Mouse (Mus musculus) heart, embryonic 10.5 days (tissue): Measurements from ENCODE around the gene Ulk4. TPM values are rescaled to one million over a fixed set of nuclear protein-coding genes. Genes with fewer than 3 reads are reported as not detected.

Experiments
- DNase-seq: peaks from one replicate; pipeline ENCODE4 v3.0.0-alpha.2; 2017; ENCODE audit warnings: low spot score
- H3K27ac ChIP-seq: fragments of 300-500 bp; sonication (generic); 2 replicates; pipeline ENCODE4 v1.5.1; 2016; ENCODE audit warnings: mild to moderate bottlenecking
- H3K27me3 ChIP-seq: fragments of 300-500 bp; sonication (generic); 2 replicates; pipeline ENCODE4 v1.6.1; 2016; ENCODE audit warnings: mild to moderate bottlenecking; ENCODE audit not compliant: poor library complexity, insufficient read depth, severe bottlenecking
- H3K36me3 ChIP-seq: fragments of 300-500 bp; sonication (generic); 2 replicates; pipeline ENCODE4 v1.6.1; 2016; ENCODE audit warnings: mild to moderate bottlenecking, moderate library complexity
- H3K4me1 ChIP-seq: fragments of 300-500 bp; sonication (generic); 2 replicates; pipeline ENCODE4 v1.6.1; 2016; ENCODE audit warnings: mild to moderate bottlenecking
- H3K4me3 ChIP-seq: fragments of 300-500 bp; sonication (generic); 2 replicates; pipeline ENCODE4 v1.5.1; 2016; ENCODE audit warnings: mild to moderate bottlenecking, moderate library complexity
- H3K9me3 ChIP-seq: fragments of 300-500 bp; sonication (generic); 2 replicates; pipeline ENCODE4 v1.6.1; 2016; ENCODE audit warnings: mild to moderate bottlenecking, moderate library complexity
- WGBS: fragments of 180-500 bp; shearing (Covaris S2); methylation state at CpG from one replicate; pipeline ENCODE4 v1.1.7; 2016; 5-methylcytosine and 5-hydroxymethylcytosine counted together
- polyA plus RNA-seq: library from polyadenylated mRNA; unstranded; fragments of >200 nt; fragmentation: Nextera tagmentation; extraction: Ambion mirVana; gene quantifications from 2 replicates; pipeline ENCODE4 v1.2.1, GENCODE M21; 2016

The Ulk4 gene
- polyA plus RNA-seq, 1 experiment from 2014 or later = 98.5 TPM

DNA sequence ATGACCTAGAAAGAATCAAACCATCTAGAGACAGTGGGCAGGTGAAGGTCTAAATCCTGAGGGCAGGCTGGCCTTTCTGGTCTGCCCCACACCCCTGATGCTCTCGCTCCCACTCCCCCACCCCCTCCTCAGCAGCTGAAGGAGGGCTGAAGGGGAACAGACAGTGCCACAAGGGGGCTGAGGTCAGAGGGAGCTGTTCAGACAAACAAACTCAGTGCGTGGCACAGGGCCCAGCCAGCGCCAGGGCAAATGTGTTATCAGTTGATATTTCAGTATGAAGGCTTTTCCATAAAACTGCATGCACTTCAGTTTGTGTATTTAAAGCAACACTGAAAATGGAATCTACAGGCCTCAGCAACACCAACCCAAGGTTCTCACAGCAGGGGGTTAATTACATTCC lies 128.4 kb downstream of the Ulk4 start:
- Histone ChIP-seq H3K9me3 (no peaks in the 10 kb centered on the region), H3K4me1 (peaks cover 18% of the 10 kb centered on the region), H3K4me3 (no peak overlapping the region), H3K27ac (no peak overlapping the region), H3K27me3 (no peaks in the 10 kb centered on the region), H3K36me3 (peaks cover 3% of the 10 kb centered on the region; the same call in 1 of the 2 replicates)
- no peak for DNase-seq
- 17% methylated on average over 3 of the region's 3 CpGs for WGBS

DNA sequence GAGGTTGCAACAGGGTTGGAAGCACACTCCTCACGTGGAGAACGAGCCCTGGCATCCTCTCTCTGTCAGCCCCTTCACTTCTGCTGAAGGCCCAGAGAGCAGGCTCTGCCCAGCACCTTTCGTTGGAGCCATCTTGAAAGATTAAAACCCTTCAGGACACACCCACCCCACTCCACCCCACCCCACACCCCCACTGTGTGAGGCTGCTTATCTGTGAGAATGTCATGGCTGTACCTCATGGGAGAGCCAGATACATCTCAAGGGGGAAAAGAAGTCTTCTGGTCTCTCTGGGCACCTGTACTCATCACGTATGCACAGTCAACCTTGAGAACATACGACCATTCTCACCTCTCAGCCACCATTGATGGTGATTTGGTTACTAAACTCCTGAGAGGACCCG lies 133.8 kb downstream of the Ulk4 start:
- H3K27ac ChIP-seq = no peak overlapping the region
- H3K36me3 ChIP-seq = peaks cover 3% of the 10 kb centered on the region; the same call in 1 of the 2 replicates
- DNase-seq = no peak
- no peak overlapping the region for H3K4me3 ChIP-seq
- no peaks in the 10 kb centered on the region for H3K9me3 ChIP-seq
- WGBS = 74% methylated on average over 6 of the region's 6 CpGs
- H3K27me3 ChIP-seq = no peaks in the 10 kb centered on the region
- peaks cover 2% of the 10 kb centered on the region; the same call in 1 of the 2 replicates for H3K4me1 ChIP-seq

DNA sequence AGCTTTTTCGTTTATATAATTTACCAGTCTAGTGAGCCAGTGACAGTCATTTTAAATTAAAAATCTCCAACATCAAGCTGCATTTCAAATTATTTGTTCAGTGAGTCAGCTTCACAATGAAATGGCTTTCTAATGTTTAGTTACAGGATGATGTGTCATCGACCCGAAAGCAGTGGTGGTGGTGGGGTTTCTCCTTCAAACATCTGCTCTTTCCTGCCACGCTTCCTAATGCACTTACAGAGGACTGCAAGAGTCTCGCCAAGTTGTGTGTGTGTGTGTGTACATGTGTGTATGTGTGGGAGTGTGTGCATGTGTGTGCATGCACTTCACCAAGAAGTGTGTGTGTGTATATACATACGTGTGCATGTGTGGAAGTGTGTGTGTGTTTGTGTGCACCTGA lies 144.4 kb downstream of the Ulk4 start:
- Histone ChIP-seq H3K9me3 (no peaks in the 10 kb centered on the region), H3K36me3 (no peaks in the 10 kb centered on the region), H3K4me1 (peaks cover 3% of the 10 kb centered on the region; the same call in 1 of the 2 replicates), H3K4me3 (no peak overlapping the region), H3K27me3 (no peaks in the 10 kb centered on the region), H3K27ac (no peak overlapping the region)
- no peak for DNase-seq
- WGBS = 76% methylated on average over 6 of the region's 6 CpGs

DNA sequence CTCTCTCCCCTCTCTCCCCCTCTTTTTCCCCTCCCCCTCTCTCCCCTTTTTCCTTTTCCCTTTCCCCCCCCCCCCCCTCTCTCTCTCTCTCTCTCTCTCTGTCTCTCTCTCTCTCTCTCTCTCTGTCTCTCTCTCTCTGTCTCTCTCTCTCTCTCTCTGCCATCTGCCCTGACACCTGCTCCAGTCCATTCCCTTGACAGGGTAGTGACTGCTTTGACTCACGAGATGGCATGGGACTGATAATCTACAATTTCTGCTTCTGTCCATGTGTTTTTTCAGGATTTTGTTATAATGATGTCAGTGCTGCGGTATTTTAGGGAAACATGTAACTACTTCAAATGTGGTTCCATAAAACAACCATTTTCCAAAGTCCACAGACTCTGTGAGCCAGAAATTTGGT lies 147.5 kb downstream of the Ulk4 start:
- H3K27ac ChIP-seq = no peak overlapping the region
- H3K4me3 ChIP-seq = no peak overlapping the region
- peaks cover 2% of the 10 kb centered on the region; the same call in 1 of the 2 replicates for H3K4me1 ChIP-seq
- H3K9me3 ChIP-seq = no peaks in the 10 kb centered on the region
- 79% methylated on average over 2 of the region's 2 CpGs for WGBS
- DNase-seq = no peak
- H3K36me3 ChIP-seq = no peaks in the 10 kb centered on the region
- H3K27me3 ChIP-seq = no peaks in the 10 kb centered on the region

DNA sequence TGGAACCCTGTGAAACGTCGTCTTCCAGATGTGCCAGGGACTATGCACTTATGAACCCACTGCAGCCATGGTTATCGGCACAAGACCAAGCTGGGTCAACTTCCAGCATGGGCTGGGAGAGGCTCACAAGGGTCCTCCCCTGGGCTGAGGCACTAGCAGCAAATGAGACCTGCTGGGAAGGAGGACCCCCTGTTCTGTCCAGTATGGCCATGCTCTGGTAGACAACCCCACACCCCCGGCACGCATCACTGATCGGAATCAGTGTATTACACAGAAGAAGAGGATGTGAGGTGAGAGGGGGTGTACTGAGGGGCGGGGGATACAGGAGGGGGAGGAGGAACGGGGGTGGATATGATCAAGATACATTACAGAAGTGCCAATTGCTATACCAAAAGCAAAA lies 148.1 kb downstream of the Ulk4 start:
- DNase-seq = no peak
- no peak overlapping the region for H3K27ac ChIP-seq
- peaks cover 2% of the 10 kb centered on the region; the same call in 1 of the 2 replicates for H3K4me1 ChIP-seq
- H3K9me3 ChIP-seq = no peaks in the 10 kb centered on the region
- 87% methylated on average over 8 of the region's 8 CpGs for WGBS
- H3K36me3 ChIP-seq = no peaks in the 10 kb centered on the region
- no peak overlapping the region for H3K4me3 ChIP-seq
- H3K27me3 ChIP-seq = no peaks in the 10 kb centered on the region

DNA sequence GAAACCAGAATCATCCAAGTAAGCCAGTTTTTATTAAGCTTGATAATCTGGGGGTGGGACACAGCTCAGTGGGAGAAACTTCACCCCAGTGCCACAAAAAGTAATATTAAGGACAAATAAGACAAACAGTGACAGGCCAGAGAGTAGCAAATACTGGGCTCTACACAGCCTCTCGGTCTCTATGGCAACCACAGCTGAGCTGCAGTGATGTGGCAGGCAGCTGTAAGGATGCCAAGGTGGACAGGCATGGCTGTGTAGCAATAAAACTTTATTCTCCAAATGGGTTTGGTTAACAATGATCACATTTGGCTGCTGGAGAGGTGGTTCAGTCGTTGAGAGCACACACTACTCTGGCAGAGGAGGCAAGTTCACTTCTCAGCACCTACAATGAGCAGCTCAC lies 150.0 kb downstream of the Ulk4 start:
- Histone ChIP-seq H3K4me3 (no peak overlapping the region), H3K36me3 (no peaks in the 10 kb centered on the region), H3K27ac (no peak overlapping the region), H3K4me1 (peaks cover 9% of the 10 kb centered on the region), H3K27me3 (no peaks in the 10 kb centered on the region), H3K9me3 (no peaks in the 10 kb centered on the region)
- DNase-seq = no peak
- WGBS = 81% methylated on average over 2 of the region's 2 CpGs

DNA sequence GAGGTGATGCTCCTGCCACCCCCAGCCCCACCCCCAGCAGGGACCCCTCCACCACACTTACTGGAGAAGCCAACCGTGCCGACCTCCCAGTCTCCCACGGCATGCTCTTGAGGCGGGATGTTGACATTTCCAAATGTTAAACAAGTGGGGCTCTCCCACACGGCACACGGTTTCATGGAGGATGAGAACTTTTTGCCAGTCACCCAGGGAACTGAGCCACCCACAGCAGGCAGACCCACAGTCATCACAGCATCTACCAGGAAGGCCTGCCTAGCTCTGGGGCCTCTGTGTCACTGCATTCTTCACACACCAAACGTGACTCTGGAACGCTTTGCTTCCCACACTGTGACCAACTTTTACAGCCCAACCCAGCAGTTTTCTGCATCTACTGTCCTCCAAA lies 152.3 kb downstream of the Ulk4 start:
- Histone ChIP-seq H3K27ac (no peak overlapping the region), H3K36me3 (no peaks in the 10 kb centered on the region), H3K27me3 (no peaks in the 10 kb centered on the region), H3K4me3 (no peak overlapping the region), H3K9me3 (no peaks in the 10 kb centered on the region), H3K4me1 (peaks cover 21% of the 10 kb centered on the region)
- WGBS = 84% methylated on average over 8 of the region's 8 CpGs
- DNase-seq = no peak

DNA sequence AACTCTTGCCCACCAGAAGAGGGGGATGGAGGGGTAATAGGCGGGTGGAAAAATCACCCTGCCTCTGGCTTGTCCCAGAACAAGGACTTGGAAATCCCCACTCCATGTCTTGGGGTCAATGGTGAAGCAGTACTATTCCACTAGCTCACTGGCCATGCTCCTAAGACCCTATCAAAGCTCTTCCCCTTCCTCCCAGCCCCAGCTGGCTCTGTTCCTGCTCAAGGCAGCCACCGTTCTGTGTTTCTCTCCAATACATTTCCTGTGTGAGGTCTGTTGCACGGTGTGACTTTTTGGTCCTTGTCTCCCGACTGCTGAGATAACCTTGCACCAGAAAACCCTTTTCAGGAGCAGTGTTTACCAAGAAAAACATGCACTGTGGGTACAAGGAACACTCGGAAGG lies 155.0 kb downstream of the Ulk4 start:
- no peak for DNase-seq
- Histone ChIP-seq H3K4me3 (no peak overlapping the region), H3K9me3 (no peaks in the 10 kb centered on the region), H3K4me1 (peaks cover 21% of the 10 kb centered on the region), H3K27ac (0 out of 2 replicates have a peak overlapping the region, but pooled peaks have one; percentile 3), H3K27me3 (no peaks in the 10 kb centered on the region), H3K36me3 (no peaks in the 10 kb centered on the region)
- WGBS = 54% methylated on average over 5 of the region's 5 CpGs

DNA sequence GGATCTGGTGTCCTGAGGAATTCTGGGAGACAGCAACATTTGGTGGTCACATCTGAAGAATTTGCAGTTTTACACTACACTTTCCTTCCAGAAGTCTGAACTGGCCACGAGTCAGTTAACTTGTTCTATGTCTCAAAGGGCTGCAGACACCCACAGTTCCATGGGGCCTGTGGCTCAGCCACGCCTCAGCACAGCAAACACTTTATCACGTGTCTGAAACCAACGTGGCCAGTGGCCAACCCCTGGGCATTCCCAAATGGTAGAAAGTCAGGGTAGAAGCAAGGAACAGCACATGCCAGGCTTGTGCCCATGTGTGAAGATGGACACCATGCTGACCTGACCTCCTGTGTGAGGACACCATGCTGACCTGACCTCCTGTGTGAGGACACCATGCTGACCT lies 159.1 kb downstream of the Ulk4 start:
- H3K27me3 ChIP-seq = no peaks in the 10 kb centered on the region
- WGBS = 68% methylated on average over 4 of the region's 4 CpGs
- no peak for DNase-seq

DNA sequence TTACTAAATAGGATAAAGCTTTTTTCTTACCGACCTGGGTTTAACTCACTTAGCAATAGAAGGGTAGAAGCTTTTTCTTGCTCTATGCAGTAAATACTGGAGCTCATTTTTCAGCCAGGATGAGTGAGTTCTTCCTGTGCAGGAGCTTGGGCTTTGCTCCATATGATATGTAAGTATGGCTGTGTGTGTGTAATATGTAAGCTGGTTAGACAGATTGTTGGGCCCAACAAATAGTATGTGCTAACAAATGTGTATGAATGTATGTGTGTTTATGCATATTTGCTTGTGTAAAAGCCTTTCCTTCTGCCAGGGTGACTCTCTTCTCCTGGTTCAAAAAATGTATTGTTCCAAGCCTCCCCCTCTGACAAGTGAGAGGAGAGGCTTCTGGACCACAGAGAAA lies 164.9 kb downstream of the Ulk4 start:
- DNase-seq = no peak
- Histone ChIP-seq H3K27ac (no peak overlapping the region), H3K36me3 (no peaks in the 10 kb centered on the region), H3K4me1 (peaks cover 19% of the 10 kb centered on the region; the same call in 1 of the 2 replicates), H3K4me3 (no peak overlapping the region), H3K9me3 (no peaks in the 10 kb centered on the region), H3K27me3 (peaks cover 13% of the 10 kb centered on the region)
- WGBS = 53% methylated on average over 1 of the region's 1 CpGs

More for the DNA sequence above, 159.1 kb downstream of the Ulk4 start:
- H3K4me3 ChIP-seq = no peak overlapping the region
- no peaks in the 10 kb centered on the region for H3K9me3 ChIP-seq
- H3K36me3 ChIP-seq = no peaks in the 10 kb centered on the region
- no peak overlapping the region for H3K27ac ChIP-seq
- H3K4me1 ChIP-seq = peaks cover 26% of the 10 kb centered on the region

DNA sequence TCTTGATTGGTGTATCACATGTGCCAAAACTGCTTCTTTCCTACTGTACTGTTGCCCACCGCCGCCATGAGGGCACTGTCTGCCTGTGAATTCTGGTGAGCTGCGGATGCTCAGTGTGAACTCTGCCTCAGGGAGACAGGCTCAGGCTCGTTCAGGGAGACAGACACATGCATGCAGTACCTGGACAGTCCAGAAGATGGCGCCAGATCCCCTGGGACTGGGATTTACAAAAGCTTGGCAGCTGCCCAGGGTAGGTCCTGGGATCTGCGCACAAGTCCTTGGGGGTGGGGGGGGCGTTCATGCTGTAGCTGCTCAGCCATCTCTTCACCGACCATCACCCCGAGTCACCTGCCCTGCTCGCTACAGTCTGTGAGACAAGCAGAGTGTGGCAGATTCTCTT lies 168.9 kb downstream of the Ulk4 start:
- DNase-seq = peak; percentile 89
- peaks cover 31% of the 10 kb centered on the region for H3K27me3 ChIP-seq
- no peak overlapping the region for H3K27ac ChIP-seq
- no peak overlapping the region for H3K4me3 ChIP-seq
- WGBS = 19% methylated on average over 10 of the region's 10 CpGs
- no peaks in the 10 kb centered on the region for H3K9me3 ChIP-seq
- H3K4me1 ChIP-seq = peaks cover 12% of the 10 kb centered on the region; the same call in 1 of the 2 replicates
- H3K36me3 ChIP-seq = no peaks in the 10 kb centered on the region

DNA sequence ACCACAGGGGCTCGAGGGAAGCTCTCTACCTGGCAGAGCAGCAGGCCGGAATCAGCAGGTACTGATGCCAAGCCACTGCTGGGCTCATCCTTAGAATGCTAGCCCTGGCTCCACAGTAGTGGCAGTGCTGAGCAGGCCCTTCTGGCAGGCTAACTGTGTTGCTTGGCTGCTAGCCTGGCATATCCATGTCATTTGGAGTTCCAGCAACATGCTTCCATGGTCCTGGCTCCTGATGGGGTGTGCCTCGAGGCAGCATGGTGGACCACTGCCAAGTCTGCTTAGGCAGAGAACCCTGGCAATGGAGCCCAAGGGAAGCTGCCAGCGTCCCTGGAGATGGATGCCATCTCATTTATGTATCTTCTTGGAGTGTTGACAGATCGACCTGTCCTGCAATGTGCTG lies 169.4 kb downstream of the Ulk4 start:
- Histone ChIP-seq H3K36me3 (no peaks in the 10 kb centered on the region), H3K27ac (no peak overlapping the region), H3K4me1 (peaks cover 12% of the 10 kb centered on the region; the same call in 1 of the 2 replicates), H3K9me3 (no peaks in the 10 kb centered on the region), H3K27me3 (peaks cover 31% of the 10 kb centered on the region), H3K4me3 (no peak overlapping the region)
- WGBS = 59% methylated on average over 5 of the region's 5 CpGs
- no peak for DNase-seq

DNA sequence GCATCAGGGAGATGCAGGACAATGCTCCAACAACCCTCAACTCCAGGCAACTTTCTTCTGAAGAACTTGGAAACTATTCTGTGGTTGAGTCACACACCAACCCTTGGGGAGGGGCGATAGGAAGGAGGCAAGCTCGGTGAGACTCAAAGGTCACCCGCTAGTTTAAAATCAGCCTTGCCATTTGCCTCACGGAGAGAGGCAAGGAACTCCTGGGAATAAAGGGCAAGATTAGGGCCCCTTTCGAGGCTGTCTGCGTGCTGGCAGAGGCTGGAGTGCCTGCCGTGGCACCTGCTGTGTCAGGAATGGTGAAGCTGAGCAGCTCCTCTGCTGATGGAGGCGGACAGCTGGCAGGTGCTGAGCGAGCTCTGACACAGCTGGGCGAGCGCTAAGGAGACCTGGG lies 169.9 kb downstream of the Ulk4 start:
- H3K27me3 ChIP-seq = peaks cover 31% of the 10 kb centered on the region
- peaks cover 12% of the 10 kb centered on the region; the same call in 1 of the 2 replicates for H3K4me1 ChIP-seq
- H3K27ac ChIP-seq = no peak overlapping the region
- DNase-seq = no peak
- no peak overlapping the region for H3K4me3 ChIP-seq
- WGBS = 16% methylated on average over 11 of the region's 11 CpGs
- no peaks in the 10 kb centered on the region for H3K36me3 ChIP-seq
- H3K9me3 ChIP-seq = no peaks in the 10 kb centered on the region

DNA sequence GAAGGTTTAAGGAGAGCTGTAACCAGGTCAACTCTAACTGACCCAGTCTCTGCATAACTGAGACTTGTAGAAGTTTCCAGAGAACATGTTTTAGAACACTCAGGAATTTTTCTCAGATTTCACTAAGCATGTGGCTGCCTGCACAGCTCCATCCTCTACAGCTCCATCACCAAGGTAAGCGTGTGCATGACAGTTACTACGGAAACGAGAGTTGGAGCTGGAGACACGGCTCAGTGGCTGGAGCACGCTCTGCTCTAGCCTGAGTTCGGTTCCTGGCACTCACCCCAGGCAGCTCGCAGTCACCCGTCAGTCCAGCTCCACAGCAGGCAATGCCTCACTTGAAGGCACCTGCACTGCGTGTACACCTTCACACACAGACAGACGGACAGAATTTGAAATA lies 175.5 kb downstream of the Ulk4 start:
- Histone ChIP-seq H3K9me3 (no peaks in the 10 kb centered on the region), H3K4me1 (no peaks in the 10 kb centered on the region), H3K36me3 (no peaks in the 10 kb centered on the region; the same call in 1 of the 2 replicates), H3K27ac (no peak overlapping the region), H3K27me3 (peaks cover 12% of the 10 kb centered on the region; the same call in 1 of the 2 replicates), H3K4me3 (no peak overlapping the region)
- 85% methylated on average over 10 of the region's 10 CpGs for WGBS
- no peak for DNase-seq
